Mouse (Mus musculus) cerebellum, adult 18-20 months (tissue): Measurements from ENCODE around the gene Ldlrad3.

ENCODE experiments used
- DNase-seq, 2 experiments: peaks; one replicate each; pipeline ENCODE4 v3.0.0; 2021

Ldlrad3 gene

DNA sequence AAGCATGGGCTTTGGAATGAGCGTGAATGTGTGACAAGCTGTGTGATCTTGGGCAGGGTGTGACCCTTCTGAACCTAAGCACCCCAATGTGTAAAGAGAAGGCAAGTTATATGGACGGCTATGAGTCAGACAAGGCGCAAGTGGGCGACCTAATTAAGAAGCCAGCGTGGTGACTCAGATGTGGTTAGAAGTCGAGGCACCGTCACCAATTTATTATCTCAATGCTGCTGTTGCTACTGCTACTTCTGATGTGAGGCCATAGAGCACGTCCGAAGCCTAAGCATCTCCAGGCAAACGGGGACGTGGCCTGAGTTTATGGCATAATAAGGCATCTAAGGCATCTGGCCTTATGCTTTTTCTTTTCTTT is 151.7 kb downstream of the Ldlrad3 start:
- DNase-seq: no peak

GRCm38 (mm10) chr2:102033818-102034512 is 152.2 kb downstream of the Ldlrad3 start:
- DNase-seq: no peak

GRCm38 (mm10) chr2:102032713-102033343 is 153.4 kb downstream of the Ldlrad3 start:
- DNase-seq: no peak

DNA sequence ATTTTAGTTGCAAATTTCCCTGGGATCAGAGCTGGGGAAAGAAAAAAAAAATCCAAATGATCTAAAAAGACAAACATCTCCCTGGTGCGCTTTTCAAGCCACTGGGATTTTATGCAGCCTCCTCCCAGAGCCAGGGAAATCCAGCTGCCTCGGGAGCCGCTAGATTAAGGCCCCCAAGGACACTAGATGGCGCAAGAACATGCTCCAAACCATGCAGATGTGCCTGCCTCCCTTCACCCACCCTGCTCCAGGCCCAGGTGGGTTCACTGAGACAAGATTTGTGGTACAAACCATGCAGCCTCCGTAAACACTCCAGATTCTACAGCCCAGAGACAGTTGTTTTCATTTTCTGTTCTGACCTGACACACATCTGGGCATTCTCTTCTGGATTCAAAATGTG is 155.5 kb downstream of the Ldlrad3 start:
- peak; percentile 47 to 58 for DNase-seq

DNA sequence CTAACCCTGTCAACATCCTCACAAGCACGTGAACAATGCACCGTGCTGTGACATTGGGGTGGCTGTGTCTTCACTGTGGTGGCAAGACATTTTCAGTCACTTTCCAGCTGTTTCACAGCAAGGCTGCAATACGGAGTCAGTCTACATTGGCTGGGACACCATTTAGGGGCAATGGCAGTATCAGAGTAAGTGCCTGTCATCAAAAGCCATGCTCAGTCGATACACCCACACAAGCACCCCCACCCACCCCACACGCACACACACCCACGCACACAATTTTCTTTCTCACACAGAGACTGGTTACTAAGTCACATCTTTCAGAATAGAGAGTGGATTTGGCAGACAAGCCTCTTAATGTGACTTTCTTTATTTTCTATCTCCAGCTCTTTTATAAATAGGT is 156.0 kb downstream of the Ldlrad3 start:
- DNase-seq: no peak

DNA sequence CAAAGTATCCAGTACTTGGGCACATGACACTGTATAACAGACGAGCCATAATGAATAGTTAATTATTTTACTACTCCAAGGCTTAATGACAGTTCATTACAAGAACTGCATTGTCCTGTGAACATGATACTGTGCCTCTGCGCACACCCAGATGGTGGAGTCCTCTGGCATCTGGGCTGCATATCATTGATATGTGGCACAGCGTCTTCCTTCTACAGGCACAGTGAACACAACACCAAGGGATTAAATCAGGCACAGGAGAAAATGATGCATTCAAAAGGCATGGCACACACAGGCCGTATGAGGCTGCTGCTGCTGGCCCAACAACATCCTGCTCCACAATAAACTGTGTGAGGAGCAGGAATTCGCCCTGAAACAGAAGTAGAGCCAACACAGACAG is 156.5 kb downstream of the Ldlrad3 start:
- no peak for DNase-seq

- peak; percentile 60 to 66 for DNase-seq
Observed at GRCm38 (mm10) chr2:102027265-102027664, 158.9 kb downstream of the Ldlrad3 start.

- no peak for DNase-seq
Observed at GRCm38 (mm10) chr2:102026156-102026555, 160.0 kb downstream of the Ldlrad3 start.

DNA sequence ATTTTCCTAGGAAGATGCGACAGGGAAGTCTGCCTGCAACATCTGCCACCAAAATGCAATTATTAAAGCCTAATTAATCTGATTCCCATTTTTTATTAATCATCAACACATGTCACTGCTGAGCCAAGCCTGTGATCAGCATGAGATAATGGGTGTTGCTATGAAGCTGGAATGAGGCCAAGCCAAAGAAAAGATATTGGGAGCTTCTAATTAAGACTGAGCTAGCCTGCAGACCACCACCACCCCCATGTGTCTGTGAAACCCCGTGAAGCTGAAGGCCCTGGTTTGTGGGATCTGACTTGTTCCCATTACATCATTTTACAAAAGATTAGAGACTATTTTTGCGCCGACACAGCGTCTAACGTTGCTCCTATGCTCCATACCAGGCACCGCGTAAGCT is 161.7 kb downstream of the Ldlrad3 start:
- DNase-seq: no peak

GRCm38 (mm10) chr2:102021371-102022084 is 164.7 kb downstream of the Ldlrad3 start:
- DNase-seq: no peak

- no peak for DNase-seq
Observed at GRCm38 (mm10) chr2:102020546-102020945, 165.6 kb downstream of the Ldlrad3 start.

- no peak for DNase-seq
Observed at GRCm38 (mm10) chr2:102014538-102015113, 171.6 kb downstream of the Ldlrad3 start.

- no peak for DNase-seq
Observed at GRCm38 (mm10) chr2:102011311-102011975, 174.7 kb downstream of the Ldlrad3 start.

DNA sequence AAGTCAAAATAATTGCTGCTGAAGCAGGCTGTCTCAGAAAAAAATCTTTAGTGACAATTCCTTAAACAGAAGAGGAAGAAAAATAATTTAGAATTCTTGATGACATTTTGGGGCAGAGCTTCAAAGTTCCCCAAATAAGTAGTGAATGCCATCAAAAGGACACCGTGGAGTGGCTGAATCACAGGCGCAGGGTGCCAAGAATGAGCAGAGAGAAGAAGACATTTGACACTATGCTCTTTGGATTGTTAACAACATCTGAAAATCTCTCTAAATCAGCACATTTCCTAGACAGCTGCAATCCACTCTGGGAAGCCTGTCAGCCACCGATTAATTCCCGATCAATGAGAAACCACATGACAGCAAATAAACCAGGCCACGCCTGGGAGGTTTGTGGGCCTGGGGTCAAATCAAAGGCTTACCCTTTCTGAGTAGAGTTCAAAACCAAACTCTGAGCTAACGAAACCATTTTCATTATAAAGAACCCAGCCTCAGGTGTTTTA is 176.4 kb downstream of the Ldlrad3 start:
- DNase-seq: no peak

DNA sequence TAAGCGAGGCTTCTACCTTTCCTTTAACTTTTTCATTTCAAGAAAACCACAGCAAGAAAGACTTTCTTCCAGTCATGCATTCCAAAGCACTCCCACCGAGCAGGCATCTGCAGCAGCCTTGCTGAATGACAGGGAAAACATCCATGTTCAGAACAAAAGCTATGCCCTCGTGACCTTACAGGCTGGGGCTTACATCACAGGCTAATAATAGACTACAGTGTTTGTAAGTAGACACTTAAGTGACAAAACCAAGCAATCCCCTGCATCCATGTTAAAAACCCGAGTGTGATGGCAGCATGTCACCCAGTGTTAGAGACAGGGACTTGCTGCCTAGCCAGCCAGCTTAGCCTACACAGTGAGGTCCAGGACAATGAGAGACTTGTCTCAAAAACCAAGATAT is 180.0 kb downstream of the Ldlrad3 start:
- DNase-seq: no peak

DNA sequence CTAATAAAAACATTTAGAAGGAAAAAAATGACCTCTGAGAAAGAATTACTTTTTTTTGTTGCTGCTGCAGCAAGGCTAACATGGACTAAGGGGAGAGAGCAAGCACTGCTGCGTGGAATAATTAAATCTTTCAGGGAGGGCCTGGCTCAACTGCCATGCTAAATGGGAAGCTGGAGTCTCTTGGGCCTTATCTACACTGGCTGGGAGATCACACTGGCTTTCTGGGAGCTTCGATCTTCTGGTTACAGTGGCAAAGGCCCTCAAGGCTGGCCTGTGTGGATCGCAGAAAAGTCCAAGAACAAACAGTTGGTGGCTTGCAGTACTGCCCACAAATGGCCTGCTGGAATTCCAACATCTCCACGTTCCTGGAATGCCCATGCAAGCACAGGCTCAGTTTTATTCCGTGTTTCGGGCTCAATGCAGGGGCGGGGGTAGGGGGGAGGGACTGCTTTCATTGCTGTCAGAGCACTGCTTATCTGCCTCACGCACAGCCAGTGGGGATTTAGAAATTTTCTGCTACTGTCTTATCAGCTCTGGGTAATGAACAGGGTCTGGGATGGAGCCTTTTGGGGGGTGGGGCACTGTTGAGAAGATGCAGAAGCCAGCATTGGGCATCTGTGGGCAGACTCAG is 180.7 kb downstream of the Ldlrad3 start:
- DNase-seq: no peak

DNA sequence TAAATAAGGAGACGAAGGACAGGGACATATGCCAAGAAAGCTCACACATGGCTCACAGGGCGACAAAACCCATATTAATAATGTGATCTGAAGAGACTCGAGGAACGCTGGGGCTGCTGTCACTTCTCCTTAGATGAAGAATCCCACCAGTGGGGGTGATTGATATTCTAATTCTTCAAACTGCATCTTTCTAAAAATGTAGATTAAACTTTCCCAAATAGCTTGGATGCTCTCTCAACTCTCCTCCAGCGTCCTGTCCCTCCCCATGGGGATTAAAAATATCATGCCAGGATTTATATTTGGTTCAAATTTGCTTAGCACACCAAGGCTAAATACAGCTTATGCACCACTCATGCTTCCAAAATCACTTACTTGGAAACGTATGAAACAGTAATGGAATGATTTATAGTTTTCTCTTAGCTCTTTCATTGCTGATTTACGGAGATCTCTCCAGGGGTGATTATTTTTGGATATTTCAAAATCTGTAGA is 182.4 kb downstream of the Ldlrad3 start:
- DNase-seq: no peak

GRCm38 (mm10) chr2:102002974-102003775 is 183.0 kb downstream of the Ldlrad3 start:
- no peak for DNase-seq

GRCm38 (mm10) chr2:102002408-102002973 is 183.7 kb downstream of the Ldlrad3 start:
- DNase-seq: no peak

DNA sequence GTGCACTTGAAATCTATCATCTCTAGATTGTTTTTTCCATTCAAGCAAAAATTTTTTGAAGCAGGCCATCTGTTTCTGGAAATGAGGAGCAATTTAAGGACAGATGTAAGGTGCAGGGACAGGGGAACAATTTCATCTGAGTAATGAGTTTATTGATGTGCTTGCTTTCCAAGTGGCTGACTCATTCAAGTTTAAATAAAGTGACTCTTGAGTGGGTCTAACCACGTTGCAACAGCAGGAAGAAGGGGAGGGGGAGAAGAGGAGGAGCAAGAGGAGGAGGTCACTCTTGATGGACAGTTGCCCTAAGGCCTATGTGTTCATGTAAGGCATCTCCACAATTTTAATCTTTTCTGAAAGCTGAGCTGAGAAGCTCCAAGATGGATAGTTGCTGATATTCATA is 184.5 kb downstream of the Ldlrad3 start:
- DNase-seq: no peak
